Mouse (Mus musculus) midbrain, embryonic 10.5 days (tissue): ENCODE results near the gene Srr. TPM values are rescaled to one million over a fixed set of nuclear protein-coding genes. Genes with fewer than 3 reads are reported as not detected.

Experiments used
- DNase-seq: peaks from one replicate; pipeline ENCODE4 v3.0.0-alpha.2; 2017; ENCODE audit warnings: low spot score
- H3K27ac ChIP-seq: fragments of 300-500 bp; sonication (generic); replicated peaks from 2 replicates; pipeline ENCODE4 v1.5.1; 2016; ENCODE audit warnings: mild to moderate bottlenecking
- H3K27me3 ChIP-seq: fragments of 300-500 bp; sonication (generic); 2 replicates; pipeline ENCODE4 v1.6.1; 2016; ENCODE audit warnings: low read depth, mild to moderate bottlenecking; ENCODE audit not compliant: poor library complexity, severe bottlenecking
- H3K36me3 ChIP-seq: fragments of 300-500 bp; sonication (generic); 2 replicates; pipeline ENCODE4 v1.6.1; 2016; ENCODE audit warnings: mild to moderate bottlenecking, moderate library complexity
- H3K4me1 ChIP-seq: fragments of 300-500 bp; sonication (generic); 2 replicates; pipeline ENCODE4 v1.6.1; 2016
- H3K4me3 ChIP-seq: fragments of 300-500 bp; sonication (generic); 2 replicates; pipeline ENCODE4 v1.5.1; 2016; ENCODE audit warnings: mild to moderate bottlenecking, moderate library complexity
- H3K9me3 ChIP-seq: fragments of 300-500 bp; sonication (generic); replicated peaks from 2 replicates; pipeline ENCODE4 v1.6.1; 2016; ENCODE audit warnings: mild to moderate bottlenecking
- WGBS: fragments of 180-500 bp; shearing (Covaris S2); methylation state at CpG from one replicate; pipeline ENCODE4 v1.1.7; 2016; 5-methylcytosine and 5-hydroxymethylcytosine counted together
- polyA plus RNA-seq: library from polyadenylated mRNA; unstranded; fragments of >200 nt; fragmentation: Nextera tagmentation; extraction: Ambion mirVana; gene quantifications from 2 replicates; pipeline ENCODE4 v1.2.1, GENCODE M21; 2016

Gene Srr
- polyA plus RNA-seq, 1 experiment from 2014 or later = 14.4 TPM

GRCm38 (mm10) chr11:74897678-74898516 is 27.9 kb downstream of the Srr start, which contains the start of gene Tsr1:
Gene Tsr1 (plus strand): TSS chr11:74898071.
- DNase-seq = peak; percentile 93
- peak within 1 kb of the TSS; percentile 91 for H3K27ac ChIP-seq
- under 1% methylated on average over 54 of the region's 54 CpGs for WGBS
- no peaks in the 10 kb centered on the region for H3K9me3 ChIP-seq
- H3K4me1 ChIP-seq = peaks cover 31% of the 10 kb centered on the region
- H3K36me3 ChIP-seq = peaks cover 37% of the 10 kb centered on the region
- peak within 1 kb of the TSS; percentile 85 for H3K4me3 ChIP-seq
- H3K27me3 ChIP-seq = no peaks in the 10 kb centered on the region

DNA sequence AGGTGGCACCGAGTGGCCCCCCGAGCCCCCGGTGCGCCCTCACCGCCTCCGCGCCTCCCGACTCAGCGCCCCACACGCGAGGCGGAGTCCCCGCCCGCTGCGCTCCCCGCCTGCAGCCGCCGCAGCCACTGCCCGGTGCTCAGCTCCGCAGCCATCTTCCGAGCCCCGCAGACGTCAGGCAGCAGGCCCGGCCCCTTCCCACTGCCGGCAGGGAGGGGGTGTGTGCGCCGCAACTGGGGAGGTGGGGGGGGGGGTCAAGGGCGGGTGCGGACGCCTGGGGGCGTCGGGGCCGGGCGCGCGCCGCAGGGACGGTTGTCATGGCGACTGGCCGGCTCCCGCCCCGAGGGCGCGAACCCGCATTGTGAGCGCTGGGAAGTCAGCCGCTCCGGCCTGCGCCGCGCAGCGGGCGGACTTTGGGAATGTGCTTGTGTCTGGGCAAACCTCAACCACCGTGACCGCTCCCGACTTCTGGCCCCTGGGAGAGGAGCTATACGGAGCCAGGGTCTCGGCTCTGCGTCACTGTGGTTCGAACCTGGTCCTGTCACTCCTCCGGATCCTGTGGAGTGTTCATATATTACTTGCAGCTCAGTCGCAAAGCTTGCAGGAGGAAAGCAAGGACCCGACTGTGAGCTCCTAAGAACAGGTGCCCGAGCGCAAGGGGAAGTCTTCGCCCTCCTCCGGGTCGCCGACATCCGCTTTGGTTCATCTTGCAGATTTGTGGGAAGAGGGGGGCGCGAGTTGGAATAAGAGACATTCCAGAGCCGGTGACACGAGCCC is 28.7 kb downstream of the Srr start, which contains the start of gene Sgsm2:
Sgsm2 (minus strand) TSS at position 160 of the 777 bp plus-strand sequence.
- DNase-seq = peak; percentile 89
- H3K9me3 ChIP-seq = no peaks in the 10 kb centered on the region
- WGBS = 0% methylated on average over 74 of the region's 74 CpGs
- peak within 1 kb of the TSS; percentile 85 for H3K4me3 ChIP-seq
- peak within 1 kb of the TSS; percentile 91 for H3K27ac ChIP-seq
- H3K27me3 ChIP-seq = no peaks in the 10 kb centered on the region
- peaks cover 31% of the 10 kb centered on the region for H3K36me3 ChIP-seq
- H3K4me1 ChIP-seq = peaks cover 31% of the 10 kb centered on the region

DNA sequence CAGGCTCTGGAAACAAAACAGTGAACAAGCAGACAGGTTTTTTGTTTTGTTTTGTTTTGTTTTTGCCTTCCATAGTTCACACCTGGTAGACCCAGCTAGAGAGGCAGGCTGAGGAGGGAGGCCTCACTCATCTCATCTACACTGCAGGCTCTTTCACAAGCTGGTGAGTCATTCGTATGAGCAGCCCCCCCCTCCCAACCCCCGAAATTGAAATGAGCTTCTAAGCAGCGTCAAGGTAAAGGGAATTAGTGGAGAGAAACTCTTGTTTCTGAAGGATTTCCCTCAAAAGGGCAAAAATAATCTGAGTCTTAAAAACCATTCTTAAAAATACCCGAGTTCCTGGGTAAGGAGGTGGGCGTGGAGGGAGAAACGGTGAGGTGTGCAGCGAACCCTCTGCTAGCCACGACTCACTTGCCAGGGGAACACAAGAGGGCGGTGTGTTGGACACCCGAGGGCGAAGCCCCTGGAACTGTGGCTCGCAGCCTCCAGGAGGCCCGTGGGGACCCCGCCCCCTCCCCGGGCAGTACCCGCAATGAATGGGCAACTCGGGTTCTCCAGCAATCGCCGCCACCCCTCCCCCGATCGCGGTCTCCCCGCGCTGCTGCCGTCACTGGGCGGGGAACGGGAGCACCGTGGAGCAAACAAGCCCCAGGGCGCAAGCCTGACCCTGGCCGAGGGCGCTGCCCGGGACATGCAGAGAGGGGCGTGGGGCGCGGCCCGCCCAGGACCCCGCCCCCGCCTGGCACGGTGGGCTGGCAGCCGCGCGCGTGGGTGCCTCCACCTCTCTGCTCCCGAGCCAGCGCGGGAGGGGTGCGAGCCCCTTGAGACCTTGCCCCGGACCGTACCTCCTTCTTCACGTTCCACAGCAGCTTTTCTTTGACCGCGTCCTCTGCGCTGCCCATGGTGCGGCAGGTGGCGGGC is 29.5 kb downstream of the Srr start:
- WGBS = under 1% methylated on average over 54 of the region's 55 CpGs
- Histone ChIP-seq H3K27me3 (no peaks in the 10 kb centered on the region), H3K27ac (peak overlapping the region; percentile 91), H3K4me1 (peaks cover 31% of the 10 kb centered on the region), H3K9me3 (no peaks in the 10 kb centered on the region), H3K36me3 (peaks cover 30% of the 10 kb centered on the region), H3K4me3 (peak overlapping the region; percentile 85)
- peak; percentile 71 for DNase-seq

GRCm38 (mm10) chr11:74894619-74895018 is 31.1 kb downstream of the Srr start:
- no peak for DNase-seq
- Histone ChIP-seq H3K4me1 (peaks cover 31% of the 10 kb centered on the region), H3K36me3 (peaks cover 14% of the 10 kb centered on the region), H3K4me3 (no peak overlapping the region), H3K27ac (no peak overlapping the region), H3K9me3 (no peaks in the 10 kb centered on the region), H3K27me3 (no peaks in the 10 kb centered on the region)
- WGBS = 91% methylated on average over 4 of the region's 4 CpGs

DNA sequence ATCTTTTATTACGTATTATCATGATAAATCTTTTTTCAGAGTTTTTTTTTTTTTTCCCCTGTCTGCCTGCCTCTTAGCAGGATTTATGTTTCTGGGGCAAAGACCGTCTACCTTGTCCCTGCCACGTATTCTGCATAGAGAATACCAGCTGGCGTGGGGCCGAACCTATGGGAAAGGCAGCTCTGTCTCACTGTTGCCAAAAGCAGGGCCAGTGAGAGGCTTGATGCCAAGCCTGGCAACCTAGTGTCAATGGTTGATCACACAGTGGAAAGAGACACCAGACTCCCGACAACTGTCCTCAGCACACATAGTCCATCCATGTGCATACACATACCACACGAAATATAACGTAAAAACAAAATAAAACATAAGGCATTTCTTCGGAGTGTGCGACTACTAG is 42.6 kb downstream of the Srr start:
- no peak overlapping the region for H3K27ac ChIP-seq
- no peak overlapping the region for H3K4me3 ChIP-seq
- no peak for DNase-seq
- H3K9me3 ChIP-seq = no peaks in the 10 kb centered on the region
- H3K36me3 ChIP-seq = peaks cover 13% of the 10 kb centered on the region
- H3K27me3 ChIP-seq = no peaks in the 10 kb centered on the region
- 96% methylated on average over 10 of the region's 10 CpGs for WGBS
- H3K4me1 ChIP-seq = peaks cover 11% of the 10 kb centered on the region

GRCm38 (mm10) chr11:74881979-74882378 is 43.8 kb downstream of the Srr start:
- peaks cover 13% of the 10 kb centered on the region for H3K36me3 ChIP-seq
- peaks cover 21% of the 10 kb centered on the region for H3K4me1 ChIP-seq
- 81% methylated on average over 14 of the region's 14 CpGs for WGBS

GRCm38 (mm10) chr11:74880999-74881398 is 44.7 kb downstream of the Srr start:
- Histone ChIP-seq H3K4me3 (no peak overlapping the region), H3K9me3 (no peaks in the 10 kb centered on the region), H3K27ac (no peak overlapping the region; the same call in 1 of the 2 replicates), H3K27me3 (no peaks in the 10 kb centered on the region), H3K4me1 (peaks cover 31% of the 10 kb centered on the region), H3K36me3 (peaks cover 13% of the 10 kb centered on the region)
- 93% methylated on average over 9 of the region's 9 CpGs for WGBS
- no peak for DNase-seq

More at GRCm38 (mm10) chr11:74881979-74882378, 43.8 kb downstream of the Srr start:
- H3K27ac ChIP-seq = no peak overlapping the region
- no peaks in the 10 kb centered on the region for H3K9me3 ChIP-seq
- no peaks in the 10 kb centered on the region for H3K27me3 ChIP-seq
- no peak for DNase-seq
- no peak overlapping the region for H3K4me3 ChIP-seq

DNA sequence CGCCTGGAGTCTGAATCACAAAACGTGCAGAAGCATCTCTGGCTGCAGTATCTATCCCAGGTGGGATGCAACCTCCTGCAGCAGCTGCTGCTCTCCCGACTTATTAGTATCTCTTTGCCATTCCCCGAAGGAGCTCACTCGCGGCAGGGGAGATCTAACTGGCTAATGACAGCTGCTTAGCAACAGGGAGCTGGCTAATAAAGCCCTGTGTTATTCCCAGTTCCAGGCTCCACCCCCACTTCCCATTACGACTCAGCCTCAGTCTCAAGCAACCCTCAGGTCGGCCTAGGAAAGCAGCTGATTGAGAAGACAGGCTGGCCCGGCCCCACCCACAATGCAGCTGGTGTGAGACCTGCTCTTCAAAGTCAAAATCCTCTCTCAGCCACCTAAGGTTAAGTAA is 48.9 kb downstream of the Srr start:
- H3K4me3 ChIP-seq = peak overlapping the region; percentile 30
- no peaks in the 10 kb centered on the region for H3K27me3 ChIP-seq
- DNase-seq = peak; percentile 67
- peaks cover 27% of the 10 kb centered on the region for H3K4me1 ChIP-seq
- WGBS = 2% methylated on average over 9 of the region's 9 CpGs
- no peaks in the 10 kb centered on the region for H3K36me3 ChIP-seq
- peak overlapping the region; percentile 64 for H3K27ac ChIP-seq
- H3K9me3 ChIP-seq = no peaks in the 10 kb centered on the region

DNA sequence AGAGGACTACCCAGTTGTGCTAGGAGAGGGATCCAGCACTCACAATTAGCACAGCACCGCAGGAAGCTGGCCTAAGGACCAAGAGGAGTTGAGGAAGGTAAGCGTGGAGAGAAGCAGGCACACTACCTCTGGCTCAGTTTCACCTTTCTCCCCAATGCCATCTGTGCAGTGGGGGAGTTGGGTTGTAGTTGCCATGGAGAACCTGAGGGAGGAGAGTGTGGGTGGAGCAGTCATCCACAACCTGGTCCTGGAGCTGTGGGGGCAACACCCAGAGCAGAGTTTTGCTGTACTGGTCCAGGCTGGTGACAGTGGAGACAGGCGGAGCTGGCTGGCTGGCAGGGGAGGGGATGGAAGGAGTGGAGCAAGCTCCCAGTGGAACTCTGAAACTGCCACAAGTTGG is 51.1 kb downstream of the Srr start:
- peaks cover 29% of the 10 kb centered on the region for H3K4me1 ChIP-seq
- WGBS = 64% methylated on average over 3 of the region's 3 CpGs
- H3K36me3 ChIP-seq = no peaks in the 10 kb centered on the region
- no peak overlapping the region for H3K27ac ChIP-seq
- no peaks in the 10 kb centered on the region for H3K27me3 ChIP-seq
- H3K9me3 ChIP-seq = no peaks in the 10 kb centered on the region
- DNase-seq = no peak
- no peak overlapping the region for H3K4me3 ChIP-seq

DNA sequence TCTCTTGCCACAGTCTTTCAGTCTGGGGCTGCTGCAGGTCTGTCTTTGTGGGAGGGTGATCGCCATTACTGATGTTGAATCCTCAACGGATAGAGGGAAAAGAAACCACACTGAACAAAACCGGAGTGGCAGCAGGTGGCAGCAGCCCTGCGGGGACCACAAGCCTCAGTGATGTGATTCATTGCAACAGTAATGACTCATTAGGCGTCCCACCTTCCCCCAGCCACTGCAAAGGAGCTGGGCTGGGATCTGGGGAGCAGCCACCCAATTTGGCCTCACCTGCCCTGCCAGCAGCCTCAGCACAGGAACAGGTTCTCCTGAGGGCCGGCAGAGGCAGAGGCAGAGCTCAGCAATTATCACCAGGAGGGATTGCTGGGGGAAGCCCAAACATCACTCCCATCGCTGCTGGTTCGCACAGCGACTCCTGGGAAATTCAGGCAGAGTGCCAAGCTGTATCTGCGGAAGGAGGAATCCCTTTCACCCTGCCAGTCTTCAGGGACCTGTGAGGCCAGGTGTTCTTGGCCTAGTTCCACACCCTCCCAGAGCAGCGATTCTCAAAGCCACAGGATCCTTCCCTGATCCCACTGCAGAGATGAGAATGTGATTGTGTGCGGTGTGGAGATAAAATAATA is 54.6 kb downstream of the Srr start:
- Histone ChIP-seq H3K4me1 (peaks cover 10% of the 10 kb centered on the region), H3K27me3 (no peaks in the 10 kb centered on the region), H3K9me3 (no peaks in the 10 kb centered on the region), H3K4me3 (no peak overlapping the region), H3K36me3 (peaks cover 28% of the 10 kb centered on the region), H3K27ac (no peak overlapping the region)
- WGBS = 32% methylated on average over 12 of the region's 12 CpGs
- DNase-seq = no peak

GRCm38 (mm10) chr11:74870544-74870943 is 55.2 kb downstream of the Srr start:
- no peak overlapping the region for H3K27ac ChIP-seq
- H3K4me3 ChIP-seq = no peak overlapping the region
- H3K9me3 ChIP-seq = no peaks in the 10 kb centered on the region
- DNase-seq = no peak
- no peaks in the 10 kb centered on the region for H3K27me3 ChIP-seq
- 82% methylated on average over 4 of the region's 4 CpGs for WGBS
- H3K36me3 ChIP-seq = peaks cover 30% of the 10 kb centered on the region
- peaks cover 9% of the 10 kb centered on the region; the same call in 1 of the 2 replicates for H3K4me1 ChIP-seq
